Mouse (Mus musculus) midbrain, postnatal 0 days (tissue): ENCODE measurements around the gene Rhox11. TPM values are rescaled to one million over a fixed set of nuclear protein-coding genes. Genes with fewer than 3 reads are reported as not detected.
A peak's percentile ranks its signal among the peaks of the same experiment; 100 is the strongest.

Source experiments
- ATAC-seq: fragments of 200-750 bp; cut with Nextera tagmentation; 2 replicates; pipeline ENCODE4 v1.8.0; 2017; ENCODE audit warnings: moderate number of reproducible peaks, mild to moderate bottlenecking, moderate TSS enrichment, moderate library complexity; ENCODE audit not compliant: low FRiP score
- DNase-seq: peaks from one replicate; pipeline ENCODE4 v3.0.0-alpha.2; 2015; ENCODE audit warnings: low spot score
- H3K27ac ChIP-seq: fragments of 300-500 bp; sonication (generic); 2 replicates; pipeline ENCODE4 v1.5.1; 2014; ENCODE audit warnings: low read depth, mild to moderate bottlenecking, low read length, mixed read lengths
- H3K27me3 ChIP-seq: fragments of 300-500 bp; sonication (generic); 2 replicates; pipeline ENCODE4 v1.6.1; 2014; ENCODE audit warnings: low read length, control low read depth, mixed read lengths; ENCODE audit not compliant: insufficient read depth
- H3K36me3 ChIP-seq: fragments of 300-500 bp; sonication (generic); 2 replicates; pipeline ENCODE4 v1.6.1; 2014; ENCODE audit warnings: low read length, control low read depth, mixed read lengths; ENCODE audit not compliant: insufficient read depth
- H3K4me1 ChIP-seq: fragments of 300-500 bp; sonication (generic); 2 replicates; pipeline ENCODE4 v1.6.1; 2014; ENCODE audit warnings: mild to moderate bottlenecking, control low read depth, antibody characterized with exemption, low read length, mixed read lengths; ENCODE audit not compliant: insufficient read depth
- H3K4me2 ChIP-seq: fragments of 300-500 bp; sonication (generic); 2 replicates; pipeline ENCODE4 v1.6.1; 2014; ENCODE audit warnings: low read depth, mild to moderate bottlenecking, low read length, mixed read lengths; ENCODE audit not compliant: poor library complexity, severe bottlenecking
- H3K4me3 ChIP-seq: fragments of 300-500 bp; sonication (generic); 2 replicates; pipeline ENCODE4 v1.5.1; 2014; ENCODE audit warnings: low read depth, mild to moderate bottlenecking, low read length, moderate library complexity
- H3K9ac ChIP-seq: fragments of 300-500 bp; sonication (generic); replicated peaks from 2 replicates; pipeline ENCODE4 v1.6.1; 2014; ENCODE audit warnings: mild to moderate bottlenecking, low read length, moderate library complexity, mixed read lengths; ENCODE audit not compliant: poor library complexity, severe bottlenecking
- H3K9me3 ChIP-seq: fragments of 300-500 bp; sonication (generic); 2 replicates; pipeline ENCODE4 v1.6.1; 2016; ENCODE audit warnings: low read length, control low read depth
- CTCF ChIP-seq: IDR thresholded peaks from 2 replicates; pipeline ENCODE4 v1.5.1; 2016; ENCODE audit warnings: antibody characterized with exemption, mild to moderate bottlenecking
- WGBS: fragments of 180-500 bp; shearing (Covaris S2); extraction: QIAGEN DNeasy Blood & Tissue Kit; methylation state at CpG from one replicate; pipeline ENCODE4 v1.1.7; 2014; 5-methylcytosine and 5-hydroxymethylcytosine counted together
- polyA plus RNA-seq: library from polyadenylated mRNA; unstranded; fragments of >200 nt; fragmentation: Nextera tagmentation; extraction: Ambion mirVana; gene quantifications from 2 replicates; pipeline ENCODE4 v1.2.1, GENCODE M21; 2015
- total RNA-seq: library from RNA; depleted of rRNA; stranded (reverse); fragments of >200 nt; gene quantifications from 2 replicates; pipeline ENCODE4 v1.2.3, GENCODE M21; 2014; rRNA removed

The Rhox11 gene
- total RNA-seq (not detected in 2 replicates), polyA plus RNA-seq (not detected in 2 replicates)

- no peak within 1 kb of the TSS for H3K4me2 ChIP-seq
- H3K27ac ChIP-seq, result no peak within 1 kb of the TSS
- no peak within 1 kb of the TSS for H3K4me3 ChIP-seq
- no peaks in the 10 kb centered on the region for H3K27me3 ChIP-seq
- H3K9ac ChIP-seq, result no peak within 1 kb of the TSS
- ATAC-seq (no peak), DNase-seq (no peak)
- no peaks in the 10 kb centered on the region for H3K9me3 ChIP-seq
- H3K4me1 ChIP-seq, result no peaks in the 10 kb centered on the region
- 87% methylated on average over 9 of the region's 9 CpGs for WGBS
- no peaks in the 10 kb centered on the region for H3K36me3 ChIP-seq
- no peak for TF ChIP-seq CTCF
Measured at GRCm38 (mm10) chrX:38085041-38085440, at the start of gene Rhox11. Gene Rhox11, minus strand, starts transcription at chrX:38085141.

- Histone ChIP-seq H3K27ac (no peak overlapping the region), H3K9ac (no peak overlapping the region), H3K4me1 (no peaks in the 10 kb centered on the region), H3K4me3 (no peak overlapping the region), H3K36me3 (no peaks in the 10 kb centered on the region), H3K4me2 (no peak overlapping the region), H3K9me3 (peaks cover 11% of the 10 kb centered on the region; the same call in 1 of the 2 replicates), H3K27me3 (no peaks in the 10 kb centered on the region)
- ATAC-seq (no peak), DNase-seq (no peak)
- WGBS, result 91% methylated on average over 32 of the region's 34 CpGs
- TF ChIP-seq CTCF, result no peak
Measured at GRCm38 (mm10) chrX:38121478-38121877, 36.5 kb upstream of the Rhox11 start.

DNA sequence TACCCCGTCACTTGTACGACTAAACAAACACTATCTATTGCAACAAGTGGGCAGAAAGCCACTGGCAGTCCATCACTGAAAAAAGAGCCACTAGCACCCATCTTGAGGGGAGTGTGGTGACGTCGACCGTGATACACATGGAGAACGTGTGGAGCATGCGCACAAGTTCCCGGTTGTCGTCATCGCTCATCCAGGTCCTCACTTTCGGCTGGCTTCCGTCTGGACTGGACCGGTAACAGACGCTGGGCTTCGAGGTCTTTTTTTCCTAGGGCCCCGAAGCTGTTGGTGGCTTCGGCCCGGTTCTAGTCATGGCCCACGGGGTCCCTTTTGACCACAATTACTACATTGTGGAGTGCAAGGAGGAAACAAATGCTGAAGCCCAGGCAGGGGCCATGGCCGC, 36.0 kb upstream of the Rhox11 start, which contains the start of gene Rhox13:
Gene Rhox13 (plus strand): TSS at position 238 of the 400 bp plus-strand sequence.
- H3K4me1 ChIP-seq, result no peaks in the 10 kb centered on the region
- H3K9ac ChIP-seq, result no peak within 1 kb of the TSS
- DNase-seq (no peak), ATAC-seq (no peak)
- H3K36me3 ChIP-seq, result no peaks in the 10 kb centered on the region
- no peak within 1 kb of the TSS for H3K4me2 ChIP-seq
- no peak for TF ChIP-seq CTCF
- no peak within 1 kb of the TSS for H3K27ac ChIP-seq
- WGBS, result 95% methylated on average over 20 of the region's 20 CpGs
- H3K4me3 ChIP-seq, result no peak within 1 kb of the TSS
- H3K9me3 ChIP-seq, result peaks cover 11% of the 10 kb centered on the region; the same call in 1 of the 2 replicates
- no peaks in the 10 kb centered on the region for H3K27me3 ChIP-seq

GRCm38 (mm10) chrX:38110807-38111206, 25.9 kb upstream of the Rhox11 start, which contains the start of gene Rhox12:
Gene Rhox12, minus strand, starts transcription at chrX:38110907.
- no peaks in the 10 kb centered on the region for H3K36me3 ChIP-seq
- no peak for TF ChIP-seq CTCF
- no peak within 1 kb of the TSS for H3K4me2 ChIP-seq
- DNase-seq (no peak), ATAC-seq (no peak)
- no peak within 1 kb of the TSS for H3K27ac ChIP-seq
- WGBS, result 80% methylated on average over 4 of the region's 4 CpGs
- no peak within 1 kb of the TSS for H3K4me3 ChIP-seq
- H3K9ac ChIP-seq, result no peak within 1 kb of the TSS
- no peaks in the 10 kb centered on the region for H3K27me3 ChIP-seq
- no peaks in the 10 kb centered on the region for H3K4me1 ChIP-seq
- no peaks in the 10 kb centered on the region for H3K9me3 ChIP-seq

- H3K9ac ChIP-seq, result no peak overlapping the region
- no peaks in the 10 kb centered on the region for H3K9me3 ChIP-seq
- peak; percentile 77 for TF ChIP-seq CTCF
- 0 out of 2 replicates have a peak, but pooled peaks have one; percentile 38 for ATAC-seq
- H3K4me3 ChIP-seq, result no peak overlapping the region
- H3K27ac ChIP-seq, result no peak overlapping the region
- H3K4me1 ChIP-seq, result no peaks in the 10 kb centered on the region
- DNase-seq, result peak; percentile 36
- H3K4me2 ChIP-seq, result no peak overlapping the region
- H3K36me3 ChIP-seq, result no peaks in the 10 kb centered on the region
- no peaks in the 10 kb centered on the region for H3K27me3 ChIP-seq
- 14% methylated on average over 12 of the region's 12 CpGs for WGBS
Measured at GRCm38 (mm10) chrX:38084226-38084625, 715 bp downstream of the Rhox11 start.

DNA sequence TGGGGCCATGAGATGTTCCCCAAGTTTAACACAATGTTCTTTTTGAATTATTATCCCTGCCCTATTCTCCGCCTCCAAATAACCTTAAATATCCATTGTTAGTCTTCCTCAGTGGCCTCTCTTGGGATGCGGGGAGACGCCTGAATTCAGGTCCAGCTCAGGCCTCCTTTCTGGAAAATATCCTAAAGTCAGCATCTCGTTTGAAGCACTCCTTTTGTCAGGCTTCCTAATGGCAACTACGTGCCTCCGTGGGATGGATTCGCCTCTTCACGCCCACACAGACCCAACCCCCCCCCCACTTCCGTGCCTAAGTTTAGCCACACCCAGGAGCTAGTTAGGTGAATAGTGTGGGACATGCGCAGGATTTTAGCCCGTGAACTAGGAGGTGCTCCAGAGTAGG, 18.8 kb downstream of the Rhox11 start, which contains the start of gene Rhox10:
Gene Rhox10 (plus strand): TSS at position 301 of the 400 bp plus-strand sequence.
- H3K27ac ChIP-seq, result no peak within 1 kb of the TSS
- no peak for TF ChIP-seq CTCF
- H3K4me2 ChIP-seq, result no peak within 1 kb of the TSS
- no peak for DNase-seq
- no peaks in the 10 kb centered on the region for H3K9me3 ChIP-seq
- WGBS, result 90% methylated on average over 11 of the region's 11 CpGs
- ATAC-seq, result no peak
- no peak within 1 kb of the TSS for H3K9ac ChIP-seq
- H3K27me3 ChIP-seq, result no peaks in the 10 kb centered on the region
- no peaks in the 10 kb centered on the region for H3K36me3 ChIP-seq
- no peak within 1 kb of the TSS for H3K4me3 ChIP-seq
- H3K4me1 ChIP-seq, result no peaks in the 10 kb centered on the region
